10 mouse cellular contexts compared by ENCODE assay signal in genomic region chr6:122304355-122304754, GRCm38 (mm10). TPM values are rescaled to one million over a fixed set of nuclear protein-coding genes. Genes with fewer than 3 reads are reported as not detected.
A peak's percentile ranks its signal among the peaks of the same experiment; 100 is the strongest.
DNase-seq lines count a peak whose midpoint lies in the region; ATAC-seq lines count a peak whose summit lies in the region.
"Had no signal": no experiment of that assay in that cellular context is flagged by ENCODE, and none has a peak within 500 bp of the region (broad histone marks: within the 10 kb centered on the region; RNA-seq: fewer than 3 reads in every experiment).

No protein-coding gene starts in this region.

- H3K27ac ChIP-seq in intestine, embryonic 14.5 days (ENCODE audit: low read depth) = no peak overlapping the region
- H3K27ac ChIP-seq in intestine, embryonic 15.5 days = no peak overlapping the region
- no peak overlapping the region for H3K27ac ChIP-seq in embryonic facial prominence, embryonic 14.5 days (replicated peaks; ENCODE audit: low read depth, low read length)
- H3K27ac ChIP-seq in limb, embryonic 11.5 days (replicated peaks; ENCODE audit: low read depth, low read length) = no peak overlapping the region
- H3K27ac ChIP-seq: neural tube, embryonic 13.5 days had no signal

- H3K4me1 ChIP-seq in intestine, embryonic 14.5 days (replicated peaks; ENCODE audit: control insufficient read depth, insufficient read depth, low read length) = no peaks in the 10 kb centered on the region
- H3K4me1 ChIP-seq in intestine, embryonic 15.5 days (replicated peaks) = no peaks in the 10 kb centered on the region
- no peaks in the 10 kb centered on the region for H3K4me1 ChIP-seq in embryonic facial prominence, embryonic 14.5 days (ENCODE audit: control insufficient read depth, insufficient read depth, low read length)
- H3K4me1 ChIP-seq in limb, embryonic 11.5 days (ENCODE audit: control insufficient read depth, insufficient read depth, low read length) = peaks cover 3% of the 10 kb centered on the region; the same call in 1 of the 2 replicates

- no peak overlapping the region for H3K9ac ChIP-seq in intestine, embryonic 14.5 days (ENCODE audit: low read length)
- H3K9ac ChIP-seq in intestine, embryonic 15.5 days = no peak overlapping the region
- H3K9ac ChIP-seq in embryonic facial prominence, embryonic 14.5 days (ENCODE audit: low read depth, low read length) = no peak overlapping the region
- no peak overlapping the region for H3K9ac ChIP-seq in limb, embryonic 11.5 days (ENCODE audit: low read length)
- H3K9ac ChIP-seq: neural tube, embryonic 13.5 days had no signal

- no peak overlapping the region for H3K4me2 ChIP-seq in intestine, embryonic 14.5 days (ENCODE audit: low read length)
- H3K4me2 ChIP-seq in intestine, embryonic 15.5 days (replicated peaks) = no peak overlapping the region
- H3K4me2 ChIP-seq in embryonic facial prominence, embryonic 14.5 days (ENCODE audit: low read depth, low read length) = no peak overlapping the region
- H3K4me2 ChIP-seq in limb, embryonic 11.5 days (ENCODE audit: low read depth, severe bottlenecking) = no peak overlapping the region
- H3K4me2 ChIP-seq: embryonic facial prominence, embryonic 13.5 days; neural tube, embryonic 13.5 days had no signal

- no peaks in the 10 kb centered on the region for H3K27me3 ChIP-seq in intestine, embryonic 14.5 days (replicated peaks; ENCODE audit: control insufficient read depth, insufficient read depth, low read length)
- no peaks in the 10 kb centered on the region for H3K27me3 ChIP-seq in intestine, embryonic 15.5 days (replicated peaks)
- H3K27me3 ChIP-seq in embryonic facial prominence, embryonic 14.5 days (replicated peaks; ENCODE audit: control insufficient read depth, insufficient read depth, low read length) = no peaks in the 10 kb centered on the region
- H3K27me3 ChIP-seq in limb, embryonic 11.5 days (ENCODE audit: control insufficient read depth, insufficient read depth, low read length) = no peaks in the 10 kb centered on the region
- H3K27me3 ChIP-seq: embryonic facial prominence, embryonic 13.5 days; neural tube, embryonic 13.5 days had no signal

- peak; percentile 89 for DNase-seq in intestine, embryonic 14.5 days (ENCODE audit: low spot score)
- DNase-seq in adrenal gland, postnatal 25 days = peak; percentile 86
- DNase-seq in embryonic facial prominence, embryonic 14.5 days (ENCODE audit: low spot score) = peak; percentile 80
- DNase-seq in induced T-regulatory cell, adult 2 months (ENCODE audit: low read depth) = peak; percentile 93
- peak; percentile 90 for DNase-seq in limb, embryonic 11.5 days (ENCODE audit: low spot score)
- DNase-seq in retina, embryonic 14.5 days (ENCODE audit: low spot score) = peak; percentile 86
- peak; percentile 74 for DNase-seq in thymus, postnatal 25 days

- H3K36me3 ChIP-seq in intestine, embryonic 14.5 days (ENCODE audit: control insufficient read depth, insufficient read depth, low read length) = no peaks in the 10 kb centered on the region
- H3K36me3 ChIP-seq in intestine, embryonic 15.5 days = no peaks in the 10 kb centered on the region
- no peaks in the 10 kb centered on the region for H3K36me3 ChIP-seq in embryonic facial prominence, embryonic 14.5 days (ENCODE audit: control insufficient read depth, insufficient read depth, low read length)
- H3K36me3 ChIP-seq in limb, embryonic 11.5 days (ENCODE audit: control insufficient read depth, insufficient read depth, low read length) = no peaks in the 10 kb centered on the region
- H3K36me3 ChIP-seq: embryonic facial prominence, embryonic 13.5 days; neural tube, embryonic 13.5 days had no signal

- no peak overlapping the region for H3K4me3 ChIP-seq in intestine, embryonic 14.5 days (ENCODE audit: low read depth, low read length)
- no peak overlapping the region for H3K4me3 ChIP-seq in intestine, embryonic 15.5 days (replicated peaks)
- H3K4me3 ChIP-seq in embryonic facial prominence, embryonic 14.5 days (ENCODE audit: low read depth, low read length) = no peak overlapping the region
- no peak overlapping the region for H3K4me3 ChIP-seq in limb, embryonic 11.5 days (ENCODE audit: low read depth, low read length)
- H3K4me3 ChIP-seq: embryonic facial prominence, embryonic 13.5 days; neural tube, embryonic 13.5 days had no signal

- WGBS in intestine, embryonic 14.5 days = 30% methylated on average over 6 of the region's 6 CpGs
- 33% methylated on average over 6 of the region's 6 CpGs for WGBS in intestine, embryonic 15.5 days
- WGBS in embryonic facial prominence, embryonic 14.5 days = 31% methylated on average over 6 of the region's 6 CpGs
- 35% methylated on average over 6 of the region's 6 CpGs for WGBS in limb, embryonic 11.5 days

- H3K9me3 ChIP-seq in intestine, embryonic 14.5 days (ENCODE audit: control insufficient read depth, low read length) = no peaks in the 10 kb centered on the region
- H3K9me3 ChIP-seq in intestine, embryonic 15.5 days = no peaks in the 10 kb centered on the region
- no peaks in the 10 kb centered on the region for H3K9me3 ChIP-seq in embryonic facial prominence, embryonic 14.5 days (ENCODE audit: control insufficient read depth, low read length)
- no peaks in the 10 kb centered on the region for H3K9me3 ChIP-seq in limb, embryonic 11.5 days (ENCODE audit: control insufficient read depth, low read length)
- H3K9me3 ChIP-seq: embryonic facial prominence, embryonic 13.5 days; neural tube, embryonic 13.5 days had no signal

- ATAC-seq in intestine, embryonic 14.5 days (replicated peaks; ENCODE audit: low FRiP score, low TSS enrichment, low read depth) = no peak
- no peak for ATAC-seq in intestine, embryonic 15.5 days
- no peak for ATAC-seq in embryonic facial prominence, embryonic 14.5 days (ENCODE audit: low read depth)
- no peak for ATAC-seq in limb, embryonic 11.5 days (ENCODE audit: insufficient number of reproducible peaks, low FRiP score, low TSS enrichment, low read depth)

RNA-seq across cellular contexts. Expression of gene M6pr, which starts 4.2 kb away (rescaled TPM):
- polyA plus RNA-seq in intestine, embryonic 14.5 days (2014; fragmentation: Nextera tagmentation; extraction: Ambion mirVana) = 123 and 125 TPM in 2 replicates
- polyA plus RNA-seq in intestine, embryonic 15.5 days (2015; fragmentation: Nextera tagmentation; extraction: Ambion mirVana) = 132 and 134 TPM in 2 replicates
- total RNA-seq in adrenal gland, postnatal 25 days (2021) = 159 and 168 TPM in 2 replicates
- polyA plus RNA-seq in embryonic facial prominence, embryonic 14.5 days (2014; fragmentation: Nextera tagmentation; extraction: Ambion mirVana) = 86.8 and 87.9 TPM in 2 replicates
- 82.0 and 85.4 TPM in 2 replicates for polyA plus RNA-seq in limb, embryonic 11.5 days (2014; fragmentation: Nextera tagmentation; extraction: Ambion mirVana)

RNA-seq across cellular contexts. Expression of gene Klrg1, which starts 21.7 kb away (rescaled TPM):
- not detected in 2 replicates for polyA plus RNA-seq in intestine, embryonic 14.5 days (2014; fragmentation: Nextera tagmentation; extraction: Ambion mirVana)
- polyA plus RNA-seq in intestine, embryonic 15.5 days (2015; fragmentation: Nextera tagmentation; extraction: Ambion mirVana) = not detected in 2 replicates
- not detected in 2 replicates for total RNA-seq in adrenal gland, postnatal 25 days (2021)
- 0.14 and 0.19 TPM in 2 replicates for polyA plus RNA-seq in embryonic facial prominence, embryonic 14.5 days (2014; fragmentation: Nextera tagmentation; extraction: Ambion mirVana)
- polyA plus RNA-seq in limb, embryonic 11.5 days (2014; fragmentation: Nextera tagmentation; extraction: Ambion mirVana) = 0.20 TPM in 1 of 2 replicates, not detected in the other
- polyA plus RNA-seq: embryonic facial prominence, embryonic 13.5 days had no signal

RNA-seq across cellular contexts. Expression of gene Phc1, which starts 36.0 kb away (rescaled TPM):
- polyA plus RNA-seq in intestine, embryonic 14.5 days (2014; fragmentation: Nextera tagmentation; extraction: Ambion mirVana) = 17.6 and 19.8 TPM in 2 replicates
- 9.3 and 10.1 TPM in 2 replicates for polyA plus RNA-seq in intestine, embryonic 15.5 days (2015; fragmentation: Nextera tagmentation; extraction: Ambion mirVana)
- total RNA-seq in adrenal gland, postnatal 25 days (2021) = 17.9 and 29.8 TPM in 2 replicates
- polyA plus RNA-seq in embryonic facial prominence, embryonic 14.5 days (2014; fragmentation: Nextera tagmentation; extraction: Ambion mirVana) = 20.8 and 21.0 TPM in 2 replicates
- 36.9 and 37.2 TPM in 2 replicates for polyA plus RNA-seq in limb, embryonic 11.5 days (2014; fragmentation: Nextera tagmentation; extraction: Ambion mirVana)
